In the genomic region with DNA sequence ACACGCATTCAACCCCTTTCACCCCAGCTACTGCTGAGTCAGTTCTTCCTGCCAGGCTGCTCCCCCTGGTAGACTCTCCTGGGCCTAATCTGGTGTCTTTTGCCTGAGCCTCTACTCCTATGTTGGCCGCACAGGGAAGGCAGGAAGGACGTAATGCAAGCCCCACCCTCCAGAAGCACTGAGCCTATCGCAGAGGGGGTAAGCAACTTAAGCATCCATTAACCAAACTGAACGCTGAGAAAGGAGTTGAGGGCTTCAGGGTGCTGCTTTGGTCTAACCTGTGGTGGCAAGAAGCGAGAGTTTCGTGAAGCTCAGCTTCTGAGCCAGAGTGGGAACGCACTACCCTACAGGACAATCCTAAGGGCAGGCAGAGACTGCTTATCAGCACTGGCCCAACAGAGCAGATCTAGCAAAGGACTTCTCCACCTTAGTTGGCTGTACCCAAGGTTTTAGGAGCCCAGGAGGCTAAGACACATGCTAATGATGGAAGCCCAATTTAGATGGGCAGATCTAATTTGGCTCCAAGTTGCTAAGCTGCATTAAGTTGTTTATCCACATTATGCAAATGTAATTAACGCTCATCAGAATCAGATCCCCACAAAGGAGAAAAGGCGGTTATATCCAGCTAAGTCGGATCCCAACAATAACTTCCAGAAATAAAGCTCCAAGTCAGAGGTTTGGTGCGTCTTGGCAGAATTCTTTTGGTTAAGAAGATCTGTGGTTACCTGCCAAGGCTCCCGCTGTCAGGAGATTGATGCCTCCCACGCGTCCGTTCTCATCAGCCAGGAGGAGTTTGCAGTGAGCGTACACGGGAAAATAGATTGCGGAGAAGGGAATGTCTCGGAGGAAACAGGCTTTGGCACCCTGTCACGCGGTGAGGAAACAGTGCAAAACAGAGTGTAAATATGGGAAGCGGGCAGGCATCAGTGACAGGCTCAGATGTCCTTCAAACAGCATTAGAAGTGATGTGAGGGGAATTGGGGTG, we compare ENCODE assay signal across 11 mouse cellular contexts.
DNase-seq lines count a peak whose midpoint lies in the region; ATAC-seq and TF ChIP-seq lines count a peak whose summit lies in the region.
"Had no signal": no experiment of that assay in that cellular context is flagged by ENCODE, and none has a peak within 500 bp of the region (broad histone marks: within the 10 kb centered on the region; RNA-seq: fewer than 3 reads in every experiment).

No protein-coding gene starts in this region.

- peak; percentile 21; the same call in 1 of the 2 replicates for ATAC-seq in midbrain, embryonic 16.5 days
- ATAC-seq in midbrain, embryonic 11.5 days (ENCODE audit: low FRiP score), result no peak
- peak; percentile 39 for ATAC-seq in cerebellum, adult (ENCODE audit: insufficient number of reproducible peaks, low FRiP score, low TSS enrichment)
- 0 out of 2 replicates have a peak, but pooled peaks have one; percentile 30 for ATAC-seq in forebrain, embryonic 15.5 days (replicated peaks)
- ATAC-seq in intestine, postnatal 0 days, result no peak

- H3K4me3 ChIP-seq in midbrain, embryonic 16.5 days (ENCODE audit: low read depth, low read length), result no peak overlapping the region
- H3K4me3 ChIP-seq in midbrain, embryonic 11.5 days (ENCODE audit: low read depth, low read length), result no peak overlapping the region
- H3K4me3 ChIP-seq in forebrain, embryonic 15.5 days, result no peak overlapping the region
- H3K4me3 ChIP-seq in intestine, postnatal 0 days (ENCODE audit: low read depth, low read length), result no peak overlapping the region
- H3K4me3 ChIP-seq: limb, embryonic 15.5 days had no signal

- DNase-seq in midbrain, embryonic 11.5 days (ENCODE audit: low spot score, missing footprints), result no peak
- peak; percentile 35 for DNase-seq in retina, postnatal 1 day
- no peak for DNase-seq in lung, postnatal 14 days
- no peak for DNase-seq in thymus, postnatal 36 days
- DNase-seq: kidney, postnatal 25 days had no signal

- H3K4me2 ChIP-seq in midbrain, embryonic 16.5 days (ENCODE audit: low read length), result no peak overlapping the region
- H3K4me2 ChIP-seq in midbrain, embryonic 11.5 days, result no peak overlapping the region
- no peak overlapping the region for H3K4me2 ChIP-seq in forebrain, embryonic 15.5 days (replicated peaks)
- no peak overlapping the region for H3K4me2 ChIP-seq in intestine, postnatal 0 days (replicated peaks; ENCODE audit: low read depth)
- H3K4me2 ChIP-seq: limb, embryonic 15.5 days had no signal

- 0 out of 2 replicates have a peak overlapping the region, but pooled peaks have one; percentile 6 for H3K9ac ChIP-seq in midbrain, embryonic 16.5 days (ENCODE audit: low read depth, low read length)
- H3K9ac ChIP-seq in midbrain, embryonic 11.5 days (ENCODE audit: low read length), result no peak overlapping the region
- no peak overlapping the region for H3K9ac ChIP-seq in forebrain, embryonic 15.5 days (replicated peaks)
- no peak overlapping the region for H3K9ac ChIP-seq in intestine, postnatal 0 days (ENCODE audit: low read depth, low read length)
- H3K9ac ChIP-seq: limb, embryonic 15.5 days had no signal

- no peak for TF ChIP-seq CTCF in intestine, postnatal 0 days (IDR thresholded peaks at IDR 0.05; ENCODE audit: low read depth)

- no peaks in the 10 kb centered on the region for H3K9me3 ChIP-seq in midbrain, embryonic 16.5 days (replicated peaks; ENCODE audit: control insufficient read depth, low read length, poor library complexity, severe bottlenecking)
- no peaks in the 10 kb centered on the region for H3K9me3 ChIP-seq in midbrain, embryonic 11.5 days (ENCODE audit: control insufficient read depth, low read length)
- H3K9me3 ChIP-seq in forebrain, embryonic 15.5 days, result no peaks in the 10 kb centered on the region
- H3K9me3 ChIP-seq in intestine, postnatal 0 days (ENCODE audit: control insufficient read depth), result no peaks in the 10 kb centered on the region
- H3K9me3 ChIP-seq: G1E; limb, embryonic 15.5 days had no signal

- 75% methylated on average over 23 of the region's 23 CpGs for WGBS in midbrain, embryonic 16.5 days
- WGBS in midbrain, embryonic 11.5 days, result 84% methylated on average over 23 of the region's 23 CpGs
- 44% methylated on average over 23 of the region's 23 CpGs for WGBS in forebrain, embryonic 15.5 days
- 83% methylated on average over 23 of the region's 23 CpGs for WGBS in intestine, postnatal 0 days

- no peaks in the 10 kb centered on the region for H3K4me1 ChIP-seq in midbrain, embryonic 16.5 days (ENCODE audit: control insufficient read depth, insufficient read depth, low read length)
- H3K4me1 ChIP-seq in midbrain, embryonic 11.5 days (ENCODE audit: control insufficient read depth, insufficient read depth, low read length), result no peaks in the 10 kb centered on the region
- peaks cover 13% of the 10 kb centered on the region for H3K4me1 ChIP-seq in forebrain, embryonic 15.5 days
- no peaks in the 10 kb centered on the region for H3K4me1 ChIP-seq in intestine, postnatal 0 days (replicated peaks; ENCODE audit: control insufficient read depth, insufficient read depth, low read length)
- H3K4me1 ChIP-seq: limb, embryonic 15.5 days had no signal

- H3K36me3 ChIP-seq in midbrain, embryonic 16.5 days (ENCODE audit: control insufficient read depth, insufficient read depth, low read length), result peaks cover 23% of the 10 kb centered on the region
- H3K36me3 ChIP-seq in midbrain, embryonic 11.5 days (ENCODE audit: control insufficient read depth, insufficient read depth, low read length), result peaks cover 7% of the 10 kb centered on the region; the same call in 1 of the 2 replicates
- H3K36me3 ChIP-seq in forebrain, embryonic 15.5 days, result peaks cover 37% of the 10 kb centered on the region
- H3K36me3 ChIP-seq in intestine, postnatal 0 days (ENCODE audit: control insufficient read depth, insufficient read depth), result peaks cover 21% of the 10 kb centered on the region

- no peaks in the 10 kb centered on the region for H3K27me3 ChIP-seq in midbrain, embryonic 16.5 days (ENCODE audit: control insufficient read depth, insufficient read depth, low read depth, low read length)
- no peaks in the 10 kb centered on the region for H3K27me3 ChIP-seq in midbrain, embryonic 11.5 days (ENCODE audit: control insufficient read depth, insufficient read depth, low read length)
- H3K27me3 ChIP-seq in forebrain, embryonic 15.5 days, result no peaks in the 10 kb centered on the region
- no peaks in the 10 kb centered on the region for H3K27me3 ChIP-seq in intestine, postnatal 0 days (replicated peaks; ENCODE audit: control insufficient read depth, insufficient read depth, low read length)
- H3K27me3 ChIP-seq: limb, embryonic 15.5 days had no signal

- no peak overlapping the region for H3K27ac ChIP-seq in midbrain, embryonic 16.5 days (ENCODE audit: low read length)
- no peak overlapping the region for H3K27ac ChIP-seq in midbrain, embryonic 11.5 days (ENCODE audit: low read depth, low read length)
- peak overlapping the region; percentile 5 for H3K27ac ChIP-seq in forebrain, embryonic 15.5 days (replicated peaks)
- no peak overlapping the region for H3K27ac ChIP-seq in intestine, postnatal 0 days (ENCODE audit: low read depth, low read length)
- H3K27ac ChIP-seq: limb, embryonic 15.5 days had no signal

Comparison
In these comparisons a context has a peak if more than half of its experiments do, and no peak if none do; other contexts are left out.
1. ATAC-seq: peak in midbrain, embryonic 16.5 days (single experiment), cerebellum, adult (single experiment) and forebrain, embryonic 15.5 days (single experiment); none in midbrain, embryonic 11.5 days (single experiment) and intestine, postnatal 0 days (single experiment).